Mouse (Mus musculus) intestine, embryonic 16.5 days (tissue): ENCODE measurements around the gene Syn3. TPM values are rescaled to one million over a fixed set of nuclear protein-coding genes. Genes with fewer than 3 reads are reported as not detected.

Experiments used
- ATAC-seq: fragments of 200-750 bp; cut with Nextera tagmentation; 2 replicates; pipeline ENCODE4 v1.8.0; 2017; ENCODE audit warnings: moderate TSS enrichment, moderate library complexity
- H3K27ac ChIP-seq: fragments of 300-500 bp; sonication (generic); 2 replicates; pipeline ENCODE4 v1.5.1; 2014; ENCODE audit warnings: mild to moderate bottlenecking, low read length
- H3K27me3 ChIP-seq: fragments of 300-500 bp; sonication (generic); replicated peaks from 2 replicates; pipeline ENCODE4 v1.6.1; 2014; ENCODE audit warnings: low read length, control low read depth, mixed read lengths; ENCODE audit not compliant: control insufficient read depth, insufficient read depth
- H3K36me3 ChIP-seq: fragments of 300-500 bp; sonication (generic); 2 replicates; pipeline ENCODE4 v1.6.1; 2014; ENCODE audit warnings: low read length, control low read depth; ENCODE audit not compliant: control insufficient read depth, insufficient read depth
- H3K4me1 ChIP-seq: fragments of 300-500 bp; sonication (generic); 2 replicates; pipeline ENCODE4 v1.6.1; 2014; ENCODE audit warnings: low read length, control low read depth, mixed read lengths; ENCODE audit not compliant: control insufficient read depth, insufficient read depth
- H3K4me2 ChIP-seq: fragments of 300-500 bp; sonication (generic); 2 replicates; pipeline ENCODE4 v1.6.1; 2014; ENCODE audit warnings: low read depth, low read length, control low read depth
- H3K4me3 ChIP-seq: fragments of 300-500 bp; sonication (generic); 2 replicates; pipeline ENCODE4 v1.5.1; 2014; ENCODE audit warnings: mild to moderate bottlenecking, low read length
- H3K9ac ChIP-seq: fragments of 300-500 bp; sonication (generic); 2 replicates; pipeline ENCODE4 v1.6.1; 2014; ENCODE audit warnings: low read depth, low read length
- H3K9me3 ChIP-seq: fragments of 300-500 bp; sonication (generic); 2 replicates; pipeline ENCODE4 v1.6.1; 2016; ENCODE audit warnings: low read length, control low read depth; ENCODE audit not compliant: control insufficient read depth
- WGBS: fragments of 180-500 bp; shearing (Covaris S2); extraction: QIAGEN DNeasy Blood & Tissue Kit; methylation state at CpG from one replicate; pipeline ENCODE4 v1.1.7; 2014; 5-methylcytosine and 5-hydroxymethylcytosine counted together
- polyA plus RNA-seq: library from polyadenylated mRNA; unstranded; fragments of >200 nt; fragmentation: Nextera tagmentation; extraction: Ambion mirVana; gene quantifications from 2 replicates; pipeline ENCODE4 v1.2.1, GENCODE M21; 2015

Syn3 gene
- polyA plus RNA-seq, 1 experiment from 2014 or later: 2.3 TPM

DNA sequence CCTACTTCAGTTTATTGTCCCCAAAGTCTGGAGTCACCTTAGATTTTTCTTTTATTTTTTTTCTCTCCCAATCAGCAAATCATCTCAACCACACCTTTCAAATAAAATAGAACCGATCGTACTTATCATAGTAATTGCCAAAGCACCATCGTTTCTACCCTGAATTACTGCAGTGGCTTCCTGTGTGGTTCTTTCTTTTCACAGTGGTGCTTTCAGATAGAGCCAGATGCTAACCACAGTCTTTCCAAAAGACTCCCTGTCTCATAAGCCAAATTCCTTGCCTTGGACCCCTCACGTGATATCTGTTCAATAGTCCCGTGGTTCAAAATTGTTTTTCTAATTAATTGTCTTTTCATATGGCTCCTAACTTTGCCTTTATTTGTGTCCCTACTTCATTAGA lies 221.4 kb downstream of the Syn3 start:
- no peaks in the 10 kb centered on the region for H3K4me1 ChIP-seq
- no peaks in the 10 kb centered on the region for H3K9me3 ChIP-seq
- H3K9ac ChIP-seq: no peak overlapping the region
- H3K27ac ChIP-seq: no peak overlapping the region
- H3K4me2 ChIP-seq: no peak overlapping the region
- 87% methylated on average over 5 of the region's 5 CpGs for WGBS
- H3K36me3 ChIP-seq: no peaks in the 10 kb centered on the region
- ATAC-seq: no peak
- H3K4me3 ChIP-seq: no peak overlapping the region
- H3K27me3 ChIP-seq: no peaks in the 10 kb centered on the region

DNA sequence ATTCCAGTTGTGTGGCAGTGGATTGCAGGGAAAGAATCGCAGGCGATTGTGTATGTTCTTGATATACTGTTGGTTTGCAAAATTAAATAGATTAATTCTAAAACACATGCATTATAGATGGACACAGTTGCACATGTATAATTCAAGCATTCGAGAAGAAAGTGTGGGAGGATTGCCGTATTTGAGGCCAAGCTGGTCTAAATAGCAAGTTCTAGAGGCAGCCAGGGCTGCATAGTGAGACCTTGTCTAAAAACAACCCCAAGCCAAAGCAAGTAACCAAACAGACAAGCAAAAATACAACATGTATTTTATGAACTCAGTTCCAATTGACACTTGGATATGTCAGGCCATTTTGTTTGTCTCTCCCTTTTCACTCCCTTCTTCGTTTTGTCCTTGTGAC lies 223.1 kb downstream of the Syn3 start:
- Histone ChIP-seq H3K4me1 (no peaks in the 10 kb centered on the region), H3K36me3 (no peaks in the 10 kb centered on the region), H3K27ac (no peak overlapping the region), H3K9ac (no peak overlapping the region), H3K9me3 (no peaks in the 10 kb centered on the region), H3K27me3 (no peaks in the 10 kb centered on the region), H3K4me2 (no peak overlapping the region), H3K4me3 (no peak overlapping the region)
- ATAC-seq: no peak
- 88% methylated on average over 5 of the region's 5 CpGs for WGBS

GRCm38 (mm10) chr10:86273410-86274191 lies 225.1 kb downstream of the Syn3 start:
- 0 out of 2 replicates have a peak, but pooled peaks have one; percentile 38 for ATAC-seq
- no peak overlapping the region for H3K4me3 ChIP-seq
- no peaks in the 10 kb centered on the region for H3K36me3 ChIP-seq
- H3K4me1 ChIP-seq: no peaks in the 10 kb centered on the region
- H3K4me2 ChIP-seq: no peak overlapping the region
- WGBS: 64% methylated on average over 19 of the region's 19 CpGs
- H3K9ac ChIP-seq: no peak overlapping the region
- H3K27me3 ChIP-seq: no peaks in the 10 kb centered on the region
- no peaks in the 10 kb centered on the region for H3K9me3 ChIP-seq
- peak overlapping the region; percentile 50; the same call in 1 of the 2 replicates for H3K27ac ChIP-seq

DNA sequence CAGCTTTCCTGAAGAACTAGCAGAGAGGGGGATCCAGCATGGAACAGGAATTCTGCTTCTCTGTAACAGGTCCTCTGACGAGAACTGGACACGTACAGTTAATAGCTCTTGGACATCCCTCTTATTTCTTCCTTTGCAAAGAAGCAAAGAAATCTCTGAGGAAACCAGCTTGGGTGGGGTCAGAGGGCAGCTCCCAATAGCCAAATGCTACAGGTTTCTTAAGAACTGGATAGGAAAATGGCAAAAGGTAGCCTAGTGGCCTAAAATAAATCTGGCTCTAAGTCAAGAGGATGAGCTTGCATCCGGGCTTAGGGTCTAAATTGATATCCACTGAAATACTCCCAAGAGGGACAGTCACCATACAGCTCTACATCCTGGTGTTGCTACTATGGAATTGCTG lies 225.9 kb downstream of the Syn3 start:
- 79% methylated on average over 3 of the region's 3 CpGs for WGBS
- ATAC-seq: no peak

GRCm38 (mm10) chr10:86270254-86270653 lies 228.4 kb downstream of the Syn3 start:
- no peak overlapping the region for H3K27ac ChIP-seq

More for the DNA sequence above, 225.9 kb downstream of the Syn3 start:
- Histone ChIP-seq H3K4me1 (no peaks in the 10 kb centered on the region), H3K9ac (no peak overlapping the region), H3K27me3 (no peaks in the 10 kb centered on the region), H3K4me2 (no peak overlapping the region), H3K9me3 (no peaks in the 10 kb centered on the region), H3K36me3 (no peaks in the 10 kb centered on the region), H3K4me3 (no peak overlapping the region), H3K27ac (no peak overlapping the region)

GRCm38 (mm10) chr10:86264618-86265017 lies 234.1 kb downstream of the Syn3 start:
- WGBS: 77% methylated on average over 9 of the region's 9 CpGs
- Histone ChIP-seq H3K36me3 (no peaks in the 10 kb centered on the region), H3K4me1 (no peaks in the 10 kb centered on the region), H3K9me3 (no peaks in the 10 kb centered on the region), H3K27me3 (no peaks in the 10 kb centered on the region), H3K4me2 (no peak overlapping the region), H3K9ac (no peak overlapping the region), H3K27ac (no peak overlapping the region), H3K4me3 (no peak overlapping the region)
- no peak for ATAC-seq

More at GRCm38 (mm10) chr10:86270254-86270653, 228.4 kb downstream of the Syn3 start:
- Histone ChIP-seq H3K9me3 (no peaks in the 10 kb centered on the region), H3K4me3 (no peak overlapping the region), H3K9ac (no peak overlapping the region), H3K36me3 (no peaks in the 10 kb centered on the region), H3K27me3 (no peaks in the 10 kb centered on the region), H3K4me2 (no peak overlapping the region), H3K4me1 (no peaks in the 10 kb centered on the region)
- 52% methylated on average over 3 of the region's 3 CpGs for WGBS
- ATAC-seq: no peak

- no peaks in the 10 kb centered on the region for H3K4me1 ChIP-seq
- H3K36me3 ChIP-seq: no peaks in the 10 kb centered on the region
- H3K4me3 ChIP-seq: no peak overlapping the region
- H3K27ac ChIP-seq: no peak overlapping the region
- H3K9me3 ChIP-seq: no peaks in the 10 kb centered on the region
- WGBS: 74% methylated on average over 2 of the region's 2 CpGs
- H3K27me3 ChIP-seq: no peaks in the 10 kb centered on the region
- no peak overlapping the region for H3K4me2 ChIP-seq
- no peak for ATAC-seq
- H3K9ac ChIP-seq: no peak overlapping the region
Measured at GRCm38 (mm10) chr10:86261725-86262124, 237.0 kb downstream of the Syn3 start.

DNA sequence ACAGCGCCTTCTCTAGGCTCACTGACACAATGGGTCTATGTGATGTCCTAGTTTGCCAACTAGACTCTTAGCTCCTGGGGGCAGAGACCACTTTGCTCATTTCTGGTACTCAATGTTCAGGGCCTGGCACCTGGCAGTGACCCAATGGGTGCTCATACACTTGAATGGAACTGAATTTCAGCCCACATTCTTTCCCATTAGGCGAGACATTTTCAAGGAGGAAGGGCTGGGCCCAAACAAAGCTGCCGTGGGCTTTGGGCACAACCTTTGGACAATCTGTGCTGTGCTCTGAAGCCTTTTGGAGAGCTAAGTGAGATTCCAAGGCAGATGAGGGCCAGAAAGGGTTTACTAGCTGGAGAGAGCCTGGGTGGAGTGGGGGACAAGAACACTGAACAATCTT lies 239.7 kb downstream of the Syn3 start:
- ATAC-seq: no peak
- Histone ChIP-seq H3K9me3 (no peaks in the 10 kb centered on the region), H3K9ac (no peak overlapping the region), H3K27me3 (no peaks in the 10 kb centered on the region), H3K36me3 (no peaks in the 10 kb centered on the region), H3K27ac (no peak overlapping the region), H3K4me3 (no peak overlapping the region), H3K4me2 (no peak overlapping the region), H3K4me1 (no peaks in the 10 kb centered on the region)
- 80% methylated on average over 3 of the region's 3 CpGs for WGBS

GRCm38 (mm10) chr10:86258046-86258445 lies 240.7 kb downstream of the Syn3 start:
- Histone ChIP-seq H3K27ac (no peak overlapping the region), H3K27me3 (no peaks in the 10 kb centered on the region), H3K9ac (no peak overlapping the region), H3K4me2 (no peak overlapping the region), H3K9me3 (no peaks in the 10 kb centered on the region), H3K4me1 (no peaks in the 10 kb centered on the region), H3K4me3 (no peak overlapping the region), H3K36me3 (no peaks in the 10 kb centered on the region)
- ATAC-seq: no peak
- 72% methylated on average over 4 of the region's 4 CpGs for WGBS

DNA sequence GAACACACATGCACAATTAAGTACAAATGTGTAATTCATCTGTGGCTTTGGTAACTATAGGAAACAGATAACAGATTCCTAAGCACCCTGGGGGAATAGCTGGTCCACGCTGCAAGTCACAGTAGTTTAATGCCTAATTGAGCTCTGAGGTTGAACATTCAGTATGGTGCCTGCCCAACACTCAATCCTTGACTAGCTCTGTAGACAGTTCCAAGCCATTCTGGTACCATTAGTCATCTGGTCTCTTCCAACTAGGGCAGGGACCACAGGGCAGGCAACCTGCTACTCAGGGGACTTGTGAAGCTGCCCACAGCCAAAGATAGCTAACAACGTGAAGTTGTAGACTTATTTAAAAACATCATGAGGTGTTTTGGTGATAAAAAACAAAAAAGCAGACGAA lies 241.7 kb downstream of the Syn3 start:
- Histone ChIP-seq H3K9ac (no peak overlapping the region), H3K27me3 (no peaks in the 10 kb centered on the region), H3K4me2 (no peak overlapping the region), H3K36me3 (no peaks in the 10 kb centered on the region), H3K4me1 (no peaks in the 10 kb centered on the region), H3K9me3 (no peaks in the 10 kb centered on the region), H3K4me3 (no peak overlapping the region), H3K27ac (no peak overlapping the region)
- no peak for ATAC-seq
- 75% methylated on average over 3 of the region's 3 CpGs for WGBS
